Mouse (Mus musculus) stomach, embryonic 16.5 days (tissue): Measurements from ENCODE around the gene Fancg. TPM values are rescaled to one million over a fixed set of nuclear protein-coding genes. Genes with fewer than 3 reads are reported as not detected.
A peak's percentile ranks its signal among the peaks of the same experiment; 100 is the strongest.

Source experiments
- ATAC-seq: fragments of 200-750 bp; cut with Nextera tagmentation; 2 replicates; pipeline ENCODE4 v1.8.0; 2017; ENCODE audit warnings: moderate number of reproducible peaks, moderate TSS enrichment; ENCODE audit not compliant: insufficient read depth, low FRiP score
- H3K27ac ChIP-seq: fragments of 300-500 bp; sonication (generic); 2 replicates; pipeline ENCODE4 v1.5.1; 2014; ENCODE audit warnings: low read length
- H3K27me3 ChIP-seq: fragments of 300-500 bp; sonication (generic); 2 replicates; pipeline ENCODE4 v1.6.1; 2014; ENCODE audit warnings: low read length, control low read depth, mixed read lengths; ENCODE audit not compliant: control insufficient read depth, insufficient read depth
- H3K36me3 ChIP-seq: fragments of 300-500 bp; sonication (generic); 2 replicates; pipeline ENCODE4 v1.6.1; 2014; ENCODE audit warnings: low read length; ENCODE audit not compliant: control insufficient read depth, insufficient read depth
- H3K4me1 ChIP-seq: fragments of 300-500 bp; sonication (generic); 2 replicates; pipeline ENCODE4 v1.6.1; 2014; ENCODE audit warnings: low read length, control low read depth, mixed read lengths; ENCODE audit not compliant: control insufficient read depth, insufficient read depth
- H3K4me2 ChIP-seq: fragments of 300-500 bp; sonication (generic); 2 replicates; pipeline ENCODE4 v1.6.1; 2014; ENCODE audit warnings: low read depth, low read length, mixed read lengths
- H3K4me3 ChIP-seq: fragments of 300-500 bp; sonication (generic); replicated peaks from 2 replicates; pipeline ENCODE4 v1.5.1; 2014; ENCODE audit warnings: mild to moderate bottlenecking, low read length
- H3K9ac ChIP-seq: fragments of 300-500 bp; sonication (generic); 2 replicates; pipeline ENCODE4 v1.6.1; 2014; ENCODE audit warnings: low read length
- H3K9me3 ChIP-seq: fragments of 300-500 bp; sonication (generic); replicated peaks from 2 replicates; pipeline ENCODE4 v1.6.1; 2016; ENCODE audit warnings: low read length, control low read depth; ENCODE audit not compliant: control insufficient read depth
- WGBS: fragments of 180-500 bp; shearing (Covaris S2); extraction: QIAGEN DNeasy Blood & Tissue Kit; methylation state at CpG from one replicate; pipeline ENCODE4 v1.1.7; 2014; 5-methylcytosine and 5-hydroxymethylcytosine counted together
- polyA plus RNA-seq: library from polyadenylated mRNA; unstranded; fragments of >200 nt; fragmentation: Nextera tagmentation; extraction: Ambion mirVana; gene quantifications from 2 replicates; pipeline ENCODE4 v1.2.1, GENCODE M21; 2015

Fancg gene
- polyA plus RNA-seq = 16.5 and 17.5 TPM in 2 replicates

GRCm38 (mm10) chr4:43010161-43011038 is at the start of gene Fancg:
Gene Fancg, minus strand, starts transcription at chr4:43010506.
- peak within 1 kb of the TSS; percentile 86 for H3K4me2 ChIP-seq
- no peaks in the 10 kb centered on the region for H3K27me3 ChIP-seq
- no peaks in the 10 kb centered on the region for H3K9me3 ChIP-seq
- peak; percentile 89 for ATAC-seq
- 0 out of 2 replicates have a peak, but pooled peaks cover 2% of the 10 kb centered on the region for H3K4me1 ChIP-seq
- peak within 1 kb of the TSS; percentile 81 for H3K9ac ChIP-seq
- no peaks in the 10 kb centered on the region for H3K36me3 ChIP-seq
- H3K4me3 ChIP-seq = peak within 1 kb of the TSS; percentile 91
- WGBS = under 1% methylated on average over 37 of the region's 37 CpGs
- peak within 1 kb of the TSS; percentile 65 for H3K27ac ChIP-seq

DNA sequence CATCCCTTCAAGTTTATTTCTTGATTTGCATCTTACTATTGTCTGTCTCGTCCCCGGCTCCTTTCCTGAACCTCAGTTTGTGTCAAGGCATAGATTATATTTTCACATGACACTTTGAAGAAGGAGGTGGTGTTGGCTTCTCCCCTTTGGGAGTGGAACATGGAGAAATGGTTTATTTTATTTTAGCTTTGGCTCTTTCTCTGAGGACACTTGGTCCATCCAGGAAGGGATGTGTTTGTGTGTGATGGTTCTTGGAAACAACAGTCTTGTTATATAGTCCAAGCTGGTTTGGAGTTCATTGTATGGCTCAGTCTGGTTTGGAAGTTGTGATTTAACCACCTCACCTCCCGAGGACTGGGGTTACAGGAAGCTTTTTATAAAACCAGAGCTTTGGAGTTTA is 49.4 kb upstream of the Fancg start:
- H3K4me3 ChIP-seq = peak overlapping the region; percentile 66
- ATAC-seq = no peak
- WGBS = 28% methylated on average over 3 of the region's 3 CpGs
- H3K9me3 ChIP-seq = no peaks in the 10 kb centered on the region
- H3K27ac ChIP-seq = no peak overlapping the region
- peak overlapping the region; percentile 73 for H3K4me2 ChIP-seq
- no peaks in the 10 kb centered on the region for H3K27me3 ChIP-seq
- no peaks in the 10 kb centered on the region for H3K4me1 ChIP-seq
- no peaks in the 10 kb centered on the region for H3K36me3 ChIP-seq
- H3K9ac ChIP-seq = no peak overlapping the region

DNA sequence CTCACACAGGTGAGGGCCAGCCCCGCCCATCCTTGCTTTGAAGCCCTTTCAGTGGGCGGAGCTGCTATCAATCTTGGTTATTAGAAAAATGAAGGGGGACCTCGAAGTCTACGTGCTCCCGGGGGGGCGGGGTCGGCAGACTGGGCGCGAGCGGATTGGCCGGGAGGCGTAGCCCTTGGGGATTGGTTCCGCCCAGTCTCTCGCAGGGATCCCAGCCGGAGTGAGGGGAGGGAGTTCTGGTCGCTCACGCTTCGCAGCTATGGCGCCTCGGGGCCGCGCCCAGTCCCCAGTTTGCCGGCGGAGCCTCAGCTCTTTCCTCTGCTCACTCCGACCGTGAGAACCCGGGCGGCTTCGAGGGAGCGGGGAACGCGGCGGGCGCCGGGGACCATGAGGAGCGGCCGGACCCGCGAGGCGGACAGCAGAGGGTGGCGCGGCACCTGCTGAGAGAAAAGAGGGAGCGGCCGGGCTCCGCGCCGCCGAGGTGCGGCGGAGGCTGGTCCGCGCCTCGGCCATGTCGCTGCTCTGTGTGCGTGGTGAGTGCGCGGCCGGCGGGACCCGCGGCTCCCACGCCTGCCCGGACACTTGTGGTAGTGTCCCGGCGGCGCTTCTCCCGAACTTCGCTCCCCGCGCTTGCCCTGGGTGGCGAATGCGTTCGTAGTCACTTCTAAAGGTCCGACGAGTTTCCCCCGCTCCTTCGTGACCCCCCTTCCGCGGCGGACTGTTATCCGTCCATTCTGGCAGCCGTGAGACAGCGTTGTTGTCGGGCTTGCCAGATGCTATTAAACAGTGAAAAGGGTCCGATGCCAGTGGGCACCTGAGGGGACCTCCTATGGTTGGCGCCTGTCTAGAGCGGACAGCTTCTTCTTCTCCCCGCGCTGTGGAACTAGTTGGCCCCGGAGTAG is 48.7 kb upstream of the Fancg start, which contains the start of gene Unc13b:
Unc13b (plus strand) TSS at position 201 of the 902 bp plus-strand sequence.
- H3K9ac ChIP-seq = peak within 1 kb of the TSS; percentile 72
- H3K4me2 ChIP-seq = peak within 1 kb of the TSS; percentile 73
- WGBS = under 1% methylated on average over 88 of the region's 90 CpGs
- no peaks in the 10 kb centered on the region for H3K4me1 ChIP-seq
- H3K27me3 ChIP-seq = no peaks in the 10 kb centered on the region
- ATAC-seq = peak; percentile 98
- H3K27ac ChIP-seq = peak within 1 kb of the TSS; percentile 85
- H3K36me3 ChIP-seq = no peaks in the 10 kb centered on the region
- peak within 1 kb of the TSS; percentile 66 for H3K4me3 ChIP-seq
- no peaks in the 10 kb centered on the region for H3K9me3 ChIP-seq

GRCm38 (mm10) chr4:43058392-43058752 is 48.1 kb upstream of the Fancg start:
- peak overlapping the region; percentile 73 for H3K4me2 ChIP-seq
- no peak overlapping the region for H3K27ac ChIP-seq
- H3K9me3 ChIP-seq = no peaks in the 10 kb centered on the region
- 21% methylated on average over 8 of the region's 8 CpGs for WGBS
- H3K9ac ChIP-seq = no peak overlapping the region
- no peaks in the 10 kb centered on the region for H3K27me3 ChIP-seq
- peak overlapping the region; percentile 66 for H3K4me3 ChIP-seq
- ATAC-seq = no peak
- H3K36me3 ChIP-seq = no peaks in the 10 kb centered on the region
- no peaks in the 10 kb centered on the region for H3K4me1 ChIP-seq

- Histone ChIP-seq H3K4me2 (no peak overlapping the region), H3K36me3 (no peaks in the 10 kb centered on the region), H3K4me1 (no peaks in the 10 kb centered on the region), H3K9ac (no peak overlapping the region), H3K9me3 (no peaks in the 10 kb centered on the region), H3K27ac (no peak overlapping the region), H3K27me3 (no peaks in the 10 kb centered on the region), H3K4me3 (no peak overlapping the region)
- ATAC-seq = no peak
- WGBS = 89% methylated on average over 5 of the region's 5 CpGs
Observed at GRCm38 (mm10) chr4:43057654-43058053, 47.3 kb upstream of the Fancg start.

GRCm38 (mm10) chr4:43052627-43053026 is 42.3 kb upstream of the Fancg start:
- Histone ChIP-seq H3K4me3 (no peak overlapping the region), H3K36me3 (no peaks in the 10 kb centered on the region), H3K4me1 (no peaks in the 10 kb centered on the region), H3K27me3 (no peaks in the 10 kb centered on the region), H3K27ac (no peak overlapping the region), H3K9ac (no peak overlapping the region), H3K9me3 (no peaks in the 10 kb centered on the region), H3K4me2 (no peak overlapping the region)
- 16% methylated on average over 4 of the region's 4 CpGs for WGBS
- peak; percentile 71; the same call in 1 of the 2 replicates for ATAC-seq

- Histone ChIP-seq H3K4me1 (peaks cover 15% of the 10 kb centered on the region), H3K9ac (no peak overlapping the region), H3K4me3 (no peak overlapping the region), H3K9me3 (no peaks in the 10 kb centered on the region), H3K4me2 (no peak overlapping the region), H3K27me3 (no peaks in the 10 kb centered on the region), H3K27ac (no peak overlapping the region), H3K36me3 (no peaks in the 10 kb centered on the region)
- ATAC-seq = no peak
- 5% methylated on average over 5 of the region's 5 CpGs for WGBS
Observed at GRCm38 (mm10) chr4:43047231-43047630, 36.9 kb upstream of the Fancg start.

DNA sequence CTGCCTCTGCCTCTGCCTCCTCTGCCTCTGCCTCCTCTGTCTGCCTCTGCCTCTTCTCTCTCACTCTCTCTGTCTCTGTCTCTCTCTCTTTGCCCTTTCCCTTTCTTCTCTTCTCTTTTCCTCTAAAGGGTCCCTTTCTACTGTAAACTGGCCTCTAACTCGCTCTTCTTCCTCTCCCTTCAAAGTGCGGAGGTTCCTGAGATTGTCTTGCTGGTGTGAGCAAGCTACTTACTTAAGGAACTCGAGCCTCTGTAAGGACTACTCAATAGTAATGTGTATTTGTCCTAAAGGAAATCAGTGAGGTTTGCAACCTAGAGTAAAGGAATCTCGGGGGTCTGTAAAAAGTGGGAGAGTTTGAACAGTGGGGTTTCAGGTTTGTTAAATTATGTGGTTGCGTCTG is 36.3 kb upstream of the Fancg start:
- Histone ChIP-seq H3K27me3 (no peaks in the 10 kb centered on the region), H3K27ac (no peak overlapping the region), H3K36me3 (no peaks in the 10 kb centered on the region), H3K4me3 (no peak overlapping the region), H3K4me2 (no peak overlapping the region), H3K4me1 (peaks cover 15% of the 10 kb centered on the region), H3K9ac (no peak overlapping the region), H3K9me3 (no peaks in the 10 kb centered on the region)
- WGBS = 54% methylated on average over 5 of the region's 5 CpGs
- ATAC-seq = no peak
